Mouse (Mus musculus) neural tube, embryonic 12.5 days (tissue): ENCODE measurements around the gene Irf2bp2. TPM values are rescaled to one million over a fixed set of nuclear protein-coding genes. Genes with fewer than 3 reads are reported as not detected.
"Not testable (repeated sequence)": the region's sequence is repeated elsewhere in the genome, so short reads cannot be mapped to it uniquely, and the experiment has no call there.

ENCODE experiments used
- ATAC-seq: fragments of 200-750 bp; cut with Nextera tagmentation; 2 replicates; pipeline ENCODE4 v1.8.0; 2017; ENCODE audit warnings: low read depth, mild to moderate bottlenecking, moderate TSS enrichment, moderate library complexity; ENCODE audit not compliant: low FRiP score
- H3K27ac ChIP-seq: fragments of 300-500 bp; sonication (generic); 2 replicates; pipeline ENCODE4 v1.5.1; 2016
- H3K27me3 ChIP-seq: fragments of 300-500 bp; sonication (generic); replicated peaks from 2 replicates; pipeline ENCODE4 v1.6.1; 2016; ENCODE audit warnings: mild to moderate bottlenecking
- H3K36me3 ChIP-seq: fragments of 300-500 bp; sonication (generic); 2 replicates; pipeline ENCODE4 v1.6.1; 2016; ENCODE audit warnings: mild to moderate bottlenecking
- H3K4me1 ChIP-seq: fragments of 300-500 bp; sonication (generic); 2 replicates; pipeline ENCODE4 v1.6.1; 2016
- H3K4me2 ChIP-seq: fragments of 300-500 bp; sonication (generic); replicated peaks from 2 replicates; pipeline ENCODE4 v1.6.1; 2016; ENCODE audit warnings: mild to moderate bottlenecking
- H3K4me3 ChIP-seq: fragments of 300-500 bp; sonication (generic); 2 replicates; pipeline ENCODE4 v1.5.1; 2016
- H3K9ac ChIP-seq: fragments of 300-500 bp; sonication (generic); 2 replicates; pipeline ENCODE4 v1.6.1; 2016; ENCODE audit warnings: mild to moderate bottlenecking
- H3K9me3 ChIP-seq: fragments of 300-500 bp; sonication (generic); 2 replicates; pipeline ENCODE4 v1.6.1; 2016; ENCODE audit warnings: mild to moderate bottlenecking
- WGBS: fragments of 180-500 bp; shearing (Covaris S2); methylation state at CpG from one replicate; pipeline ENCODE4 v1.1.7; 2016; 5-methylcytosine and 5-hydroxymethylcytosine counted together
- polyA plus RNA-seq: library from polyadenylated mRNA; unstranded; fragments of >200 nt; fragmentation: Nextera tagmentation; extraction: Ambion mirVana; gene quantifications from 2 replicates; pipeline ENCODE4 v1.2.1, GENCODE M21; 2016

Gene Irf2bp2
- polyA plus RNA-seq, 1 experiment from 2014 or later, result 8.5 TPM

DNA sequence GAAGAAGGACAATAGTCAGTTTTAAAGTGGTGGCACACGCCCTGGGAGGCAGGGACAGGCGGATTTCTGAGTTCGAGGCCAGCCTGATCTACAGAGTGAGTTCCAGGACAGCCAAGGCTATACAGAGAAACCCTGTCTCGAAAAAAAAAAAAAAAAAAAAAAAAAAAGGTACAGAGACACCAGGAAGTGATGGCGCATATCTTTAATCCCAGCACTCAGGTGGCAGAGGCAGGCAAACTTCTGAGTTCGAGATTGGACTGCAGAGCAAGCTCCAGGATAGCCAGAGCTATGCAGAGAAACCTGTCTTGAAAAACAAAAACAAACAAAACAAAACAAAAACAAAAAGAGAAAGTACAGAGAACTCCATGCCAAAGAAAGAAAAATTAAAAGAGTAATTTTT lies 6.6 kb upstream of the Irf2bp2 start:
- H3K9ac ChIP-seq, H3K27me3 ChIP-seq, H3K4me3 ChIP-seq, H3K4me2 ChIP-seq, H3K27ac ChIP-seq, ATAC-seq, H3K36me3 ChIP-seq, H3K9me3 ChIP-seq: not testable (repeated sequence)
- WGBS, result 86% methylated on average over 6 of the region's 6 CpGs
- peaks cover 37% of the 10 kb centered on the region for H3K4me1 ChIP-seq

- no peak for ATAC-seq
- no peaks in the 10 kb centered on the region for H3K27me3 ChIP-seq
- H3K4me2 ChIP-seq, result no peak overlapping the region
- peaks cover 47% of the 10 kb centered on the region for H3K4me1 ChIP-seq
- 88% methylated on average over 4 of the region's 4 CpGs for WGBS
- no peaks in the 10 kb centered on the region for H3K36me3 ChIP-seq
- no peak overlapping the region for H3K27ac ChIP-seq
- H3K9ac ChIP-seq, result no peak overlapping the region
- no peak overlapping the region for H3K4me3 ChIP-seq
- H3K9me3 ChIP-seq, result no peaks in the 10 kb centered on the region
These were observed 5.5 kb upstream of the Irf2bp2 start for GRCm38 (mm10) chr8:126599297-126599696.

DNA sequence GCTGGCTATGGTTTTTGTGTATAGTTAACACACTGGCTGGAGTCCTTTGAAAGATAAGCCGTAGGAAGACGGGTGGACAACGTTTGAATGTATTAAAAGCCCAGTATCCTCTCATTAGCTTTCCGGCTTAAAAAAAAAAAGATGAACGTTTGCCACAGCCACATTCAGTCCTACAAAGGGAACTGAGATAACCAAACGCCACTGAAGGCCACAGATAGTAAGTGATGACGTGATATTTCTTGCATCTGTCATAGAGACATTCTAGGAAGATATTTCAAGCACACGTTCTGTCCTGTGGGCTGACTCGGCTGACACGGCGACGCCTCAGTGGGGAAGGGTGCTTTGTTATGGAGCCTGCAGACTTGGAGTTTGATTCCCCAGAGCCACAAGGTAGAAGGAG lies 4.4 kb upstream of the Irf2bp2 start:
- 71% methylated on average over 12 of the region's 12 CpGs for WGBS
- Histone ChIP-seq H3K9me3 (no peaks in the 10 kb centered on the region), H3K36me3 (no peaks in the 10 kb centered on the region), H3K4me3 (no peak overlapping the region), H3K27me3 (no peaks in the 10 kb centered on the region), H3K27ac (no peak overlapping the region), H3K4me2 (no peak overlapping the region), H3K4me1 (peaks cover 45% of the 10 kb centered on the region), H3K9ac (no peak overlapping the region)
- no peak for ATAC-seq

GRCm38 (mm10) chr8:126596721-126597120 lies 2.9 kb upstream of the Irf2bp2 start:
- H3K27ac ChIP-seq, result peak overlapping the region; percentile 57; the same call in 1 of the 2 replicates
- H3K9ac ChIP-seq, result 0 out of 2 replicates have a peak overlapping the region, but pooled peaks have one; percentile 26
- WGBS, result 88% methylated on average over 5 of the region's 5 CpGs

DNA sequence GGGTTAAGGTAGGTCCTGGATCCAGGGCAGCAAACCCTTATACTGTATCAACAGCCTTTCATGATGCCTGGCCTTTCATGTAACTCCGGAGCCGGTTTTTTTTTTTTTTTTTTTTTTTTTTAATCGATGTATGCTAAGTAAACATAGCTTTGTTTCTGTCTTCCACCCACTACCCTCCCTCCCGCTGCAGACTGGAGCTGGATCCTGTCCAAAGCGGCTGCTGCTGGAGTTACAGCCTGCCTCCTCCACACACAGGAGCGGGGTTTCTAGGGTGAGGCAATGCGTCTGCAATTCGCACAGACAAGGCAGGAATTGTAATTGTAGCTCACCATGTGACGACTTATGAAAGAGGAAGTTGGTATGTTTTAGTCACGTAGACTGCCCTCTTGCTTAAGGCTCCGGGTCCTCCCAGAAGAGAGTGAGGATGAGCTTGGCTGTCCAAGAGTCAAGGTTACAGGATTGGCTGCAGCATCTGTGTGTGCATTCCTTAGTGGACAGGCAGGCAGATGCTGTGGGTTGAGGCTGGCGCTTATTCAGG lies 2.4 kb upstream of the Irf2bp2 start:
- Histone ChIP-seq H3K4me1 (peaks cover 35% of the 10 kb centered on the region), H3K27ac (peak overlapping the region; percentile 97), H3K9me3 (no peaks in the 10 kb centered on the region), H3K4me3 (no peak overlapping the region), H3K9ac (peak overlapping the region; percentile 93), H3K27me3 (no peaks in the 10 kb centered on the region), H3K4me2 (peak overlapping the region; percentile 81), H3K36me3 (peaks cover 3% of the 10 kb centered on the region; the same call in 1 of the 2 replicates)
- WGBS, result 17% methylated on average over 12 of the region's 12 CpGs
- ATAC-seq, result peak; percentile 18; the same call in 1 of the 2 replicates

More at GRCm38 (mm10) chr8:126596721-126597120, 2.9 kb upstream of the Irf2bp2 start:
- Histone ChIP-seq H3K4me3 (no peak overlapping the region), H3K36me3 (no peaks in the 10 kb centered on the region), H3K4me2 (peak overlapping the region; percentile 38), H3K4me1 (peaks cover 35% of the 10 kb centered on the region), H3K27me3 (no peaks in the 10 kb centered on the region), H3K9me3 (no peaks in the 10 kb centered on the region)
- ATAC-seq, result no peak

- Histone ChIP-seq H3K9ac (peak overlapping the region; percentile 93), H3K4me1 (peaks cover 34% of the 10 kb centered on the region), H3K27me3 (no peaks in the 10 kb centered on the region), H3K4me2 (peak overlapping the region; percentile 81), H3K36me3 (peaks cover 7% of the 10 kb centered on the region; the same call in 1 of the 2 replicates), H3K4me3 (peak overlapping the region; percentile 99; the same call in 1 of the 2 replicates), H3K9me3 (no peaks in the 10 kb centered on the region), H3K27ac (peak overlapping the region; percentile 97)
- ATAC-seq, result no peak
- WGBS, result 29% methylated on average over 16 of the region's 16 CpGs
These were observed 1.6 kb upstream of the Irf2bp2 start for GRCm38 (mm10) chr8:126595204-126596061.

DNA sequence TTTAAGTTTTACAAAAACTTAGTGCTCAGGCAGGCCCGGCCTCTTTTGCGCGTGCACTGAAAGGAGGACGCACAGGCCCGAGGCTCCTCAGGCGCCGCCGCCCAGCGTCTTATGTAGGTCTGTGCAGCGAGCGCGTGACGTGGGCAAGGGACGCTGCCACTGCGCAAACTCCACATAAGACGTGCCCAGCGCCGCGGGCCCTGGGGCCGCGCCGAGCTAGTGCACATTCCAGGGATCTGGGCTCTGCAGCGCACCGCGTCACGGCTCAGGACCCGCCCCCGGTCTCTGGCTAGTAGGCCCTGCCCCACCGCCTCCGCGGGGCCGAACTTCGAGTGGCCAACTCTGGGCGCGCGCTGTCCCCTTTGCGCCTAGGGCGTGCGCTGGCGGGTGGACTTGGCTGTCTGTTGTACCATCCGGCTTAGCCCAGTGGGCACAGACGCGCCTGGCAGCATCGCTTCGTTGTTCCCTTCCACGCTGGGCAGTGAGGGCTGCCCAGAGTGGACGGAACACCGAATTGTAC lies 755 bp upstream of the Irf2bp2 start:
- Histone ChIP-seq H3K27ac (peak overlapping the region; percentile 97), H3K4me1 (peaks cover 41% of the 10 kb centered on the region), H3K27me3 (no peaks in the 10 kb centered on the region), H3K4me3 (peak overlapping the region; percentile 99), H3K9ac (peak overlapping the region; percentile 93), H3K9me3 (no peaks in the 10 kb centered on the region), H3K36me3 (peaks cover 13% of the 10 kb centered on the region; the same call in 1 of the 2 replicates), H3K4me2 (peak overlapping the region; percentile 81)
- peak; percentile 89 for ATAC-seq
- 1% methylated on average over 48 of the region's 48 CpGs for WGBS

- Histone ChIP-seq H3K9me3 (no peaks in the 10 kb centered on the region), H3K27ac (peak overlapping the region; percentile 97), H3K4me2 (peak overlapping the region; percentile 89), H3K27me3 (no peaks in the 10 kb centered on the region), H3K4me1 (peaks cover 54% of the 10 kb centered on the region), H3K4me3 (peak overlapping the region; percentile 99), H3K9ac (peak overlapping the region; percentile 100), H3K36me3 (peaks cover 13% of the 10 kb centered on the region; the same call in 1 of the 2 replicates)
- no peak for ATAC-seq
- WGBS, result under 1% methylated on average over 93 of the region's 113 CpGs
These were observed 815 bp downstream of the Irf2bp2 start for GRCm38 (mm10) chr8:126592771-126593571.

DNA sequence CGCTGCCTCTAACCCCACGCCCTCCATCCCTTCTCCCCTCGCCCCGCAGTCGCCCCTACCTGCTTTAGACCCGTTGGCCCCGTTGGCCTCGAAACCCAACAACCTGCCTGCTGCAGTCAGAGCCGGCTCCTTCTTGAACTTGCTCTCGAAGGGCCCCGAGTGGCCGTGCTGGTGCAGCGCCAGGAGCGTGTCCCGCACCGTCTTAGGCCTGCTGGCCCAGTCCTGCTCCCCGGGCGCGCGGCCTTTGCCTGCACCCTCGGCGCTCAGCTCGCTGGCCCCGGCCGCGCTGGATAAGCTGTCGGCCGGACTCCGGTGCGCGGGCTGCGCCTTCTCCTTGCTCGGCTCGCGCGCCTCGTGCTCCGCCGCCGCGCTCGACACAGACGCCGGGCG lies 1.4 kb downstream of the Irf2bp2 start:
- peak overlapping the region; percentile 97 for H3K27ac ChIP-seq
- no peaks in the 10 kb centered on the region for H3K27me3 ChIP-seq
- peak overlapping the region; percentile 99 for H3K4me3 ChIP-seq
- ATAC-seq, result no peak
- WGBS, result under 1% methylated on average over 44 of the region's 45 CpGs
- peaks cover 60% of the 10 kb centered on the region for H3K4me1 ChIP-seq
- H3K9ac ChIP-seq, result peak overlapping the region; percentile 100
- H3K4me2 ChIP-seq, result peak overlapping the region; percentile 89
- no peaks in the 10 kb centered on the region for H3K9me3 ChIP-seq
- H3K36me3 ChIP-seq, result peaks cover 13% of the 10 kb centered on the region; the same call in 1 of the 2 replicates

DNA sequence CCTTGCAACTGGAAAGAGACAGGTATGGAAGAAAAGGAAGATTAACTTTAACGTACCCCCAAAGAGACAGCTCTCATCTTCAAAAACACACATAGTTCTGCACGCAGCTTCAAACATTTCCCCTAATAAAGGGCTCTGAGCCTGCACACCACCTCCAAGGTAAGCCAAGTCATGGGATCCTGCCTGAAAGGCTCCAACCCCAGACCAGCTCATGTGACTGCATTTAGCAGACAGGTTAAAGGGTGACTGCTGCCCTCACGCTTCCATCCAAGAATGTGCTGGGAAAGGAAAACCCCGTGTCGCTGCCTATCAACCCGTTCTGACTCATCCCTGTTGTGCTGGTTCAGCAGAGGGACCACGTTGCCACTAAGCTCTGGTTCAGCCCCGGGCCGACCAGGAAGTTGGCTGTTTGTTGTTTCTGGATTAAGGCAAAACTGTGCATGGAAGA lies 1.9 kb downstream of the Irf2bp2 start:
- Histone ChIP-seq H3K27ac (peak overlapping the region; percentile 15; the same call in 1 of the 2 replicates), H3K4me2 (peak overlapping the region; percentile 89), H3K9ac (peak overlapping the region; percentile 100), H3K4me1 (peaks cover 59% of the 10 kb centered on the region), H3K27me3 (no peaks in the 10 kb centered on the region), H3K4me3 (peak overlapping the region; percentile 99), H3K36me3 (peaks cover 13% of the 10 kb centered on the region; the same call in 1 of the 2 replicates), H3K9me3 (no peaks in the 10 kb centered on the region)
- WGBS, result 3% methylated on average over 9 of the region's 9 CpGs
- ATAC-seq, result no peak

DNA sequence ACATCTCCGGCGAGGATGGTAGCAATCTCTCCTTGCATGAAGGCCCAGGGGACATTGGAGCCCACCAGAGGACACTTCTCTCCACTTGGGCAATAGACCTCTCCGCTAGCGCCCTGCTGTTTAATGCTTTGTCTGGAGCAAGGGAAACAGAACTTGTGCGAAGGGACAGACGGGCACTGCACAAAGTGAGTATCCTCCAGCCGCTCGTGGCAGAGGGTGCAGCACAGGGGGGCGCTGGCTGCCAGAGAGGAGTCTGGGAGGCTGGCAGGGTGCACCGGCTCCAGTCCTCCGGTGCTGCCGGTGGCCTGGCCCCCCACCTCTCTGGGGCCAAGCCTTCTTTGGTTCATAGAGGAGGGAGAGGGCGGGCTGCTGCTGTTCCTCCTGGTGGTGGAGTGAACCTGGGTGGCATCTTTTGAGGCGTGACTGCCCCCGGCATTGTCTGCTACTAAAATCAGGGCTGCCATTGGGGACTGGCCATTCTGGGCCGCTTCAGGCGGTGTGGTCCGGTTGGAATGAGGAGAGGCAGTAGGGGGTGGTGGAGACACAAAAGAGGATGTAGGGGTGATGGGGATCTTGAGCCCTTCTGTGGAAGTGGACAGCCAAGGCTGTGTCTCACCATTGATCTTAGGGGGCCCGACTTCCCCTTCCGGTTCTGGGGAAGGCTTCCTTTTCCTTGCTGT lies 2.5 kb downstream of the Irf2bp2 start:
- Histone ChIP-seq H3K9me3 (no peaks in the 10 kb centered on the region), H3K27me3 (no peaks in the 10 kb centered on the region), H3K36me3 (peaks cover 13% of the 10 kb centered on the region; the same call in 1 of the 2 replicates), H3K27ac (peak overlapping the region; percentile 15; the same call in 1 of the 2 replicates), H3K9ac (peak overlapping the region; percentile 100), H3K4me3 (peak overlapping the region; percentile 99), H3K4me2 (peak overlapping the region; percentile 89), H3K4me1 (peaks cover 57% of the 10 kb centered on the region)
- no peak for ATAC-seq
- WGBS, result 2% methylated on average over 20 of the region's 20 CpGs
